Mouse (Mus musculus): ENCODE data around the gene Mettl7a3.

GRCm38 (mm10) chr15:100301556-100301955 is 33.2 kb upstream of the Mettl7a3 start:
- TF ChIP-seq CTCF (IDR thresholded peaks at IDR 0.05; ENCODE audit: low read depth, low read length), result no peak
- no peak for TF ChIP-seq TAL1 (conservative IDR thresholded peaks at IDR 0.05; ENCODE audit: low read depth, low read length)
- TF ChIP-seq POLR2AphosphoS5 (IDR thresholded peaks at IDR 0.05; ENCODE audit: insufficient replicate concordance, low read depth, low read length), result no peak
- no peak for TF ChIP-seq GATA1 (IDR thresholded peaks at IDR 0.05; ENCODE audit: borderline replicate concordance, low read length)
